Mouse (Mus musculus): ENCODE measurements around the gene Pex13. TPM values are rescaled to one million over a fixed set of nuclear protein-coding genes. Genes with fewer than 3 reads are reported as not detected.
"Not testable (repeated sequence)": the region's sequence is repeated elsewhere in the genome, so short reads cannot be mapped to it uniquely, and the experiment has no call there.

Pex13 gene
- polyA plus RNA-seq, 1 experiment from 2014 or later, result 24.5 TPM

DNA sequence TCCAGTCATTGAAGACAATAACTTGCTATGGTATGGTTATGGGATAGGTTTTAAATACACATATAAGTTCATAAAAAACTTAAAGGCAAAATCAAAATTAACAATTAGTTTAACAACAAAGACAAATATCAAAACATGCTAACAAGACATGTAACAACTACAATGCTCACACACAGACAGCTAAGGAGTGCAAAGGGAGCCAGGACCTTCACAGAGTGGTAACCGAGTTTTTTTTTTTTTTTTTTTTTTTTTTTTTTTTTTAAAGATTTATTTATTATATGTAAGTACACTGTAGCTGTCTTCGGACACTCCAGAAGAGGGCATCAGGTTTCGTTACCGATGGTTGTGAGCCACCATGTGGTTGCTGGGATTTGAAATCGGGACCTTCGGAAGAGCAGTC lies 58.5 kb downstream of the Pex13 start:
- not testable (repeated sequence) for H3K4me3 ChIP-seq (ENCODE audit: low read length); H3K27me3 ChIP-seq (ENCODE audit: insufficient read depth, low read length); ATAC-seq (ENCODE audit: low FRiP score, low TSS enrichment); H3K4me2 ChIP-seq (replicated peaks; ENCODE audit: low read depth, low read length); H3K27ac ChIP-seq (ENCODE audit: low read length); H3K9ac ChIP-seq (replicated peaks; ENCODE audit: low read length); H3K9me3 ChIP-seq (ENCODE audit: low read length); H3K4me1 ChIP-seq (ENCODE audit: insufficient read depth, low read length); H3K36me3 ChIP-seq (ENCODE audit: insufficient read depth, low read length)
- WGBS, result 83% methylated on average over 6 of the region's 6 CpGs

Other genes starting within 250 kb of the Pex13 start
- 81.7 and 83.1 TPM in 2 replicates for gene Ahsa2, start 167.9 kb downstream of the Pex13 start, polyA plus RNA-seq (2015; fragmentation: Nextera tagmentation; extraction: Ambion mirVana)
- not detected in 2 replicates for gene 1700093K21Rik, start 144.8 kb downstream of the Pex13 start, polyA plus RNA-seq (2015; fragmentation: Nextera tagmentation; extraction: Ambion mirVana)
- gene 0610010F05Rik, start 32.3 kb downstream of the Pex13 start, polyA plus RNA-seq (2015; fragmentation: Nextera tagmentation; extraction: Ambion mirVana), result 22.5 and 24.8 TPM in 2 replicates
- gene Pus10, start 285 bp downstream of the Pex13 start, polyA plus RNA-seq (2015; fragmentation: Nextera tagmentation; extraction: Ambion mirVana), result 21.2 and 23.7 TPM in 2 replicates
- gene Rel, start 105.0 kb upstream of the Pex13 start, polyA plus RNA-seq (2015; fragmentation: Nextera tagmentation; extraction: Ambion mirVana), result 0.60 and 0.76 TPM in 2 replicates
- gene Papolg, start 229.3 kb upstream of the Pex13 start, polyA plus RNA-seq (2015; fragmentation: Nextera tagmentation; extraction: Ambion mirVana), result 12.9 and 13.2 TPM in 2 replicates